Mouse (Mus musculus) hindbrain, embryonic 16.5 days (tissue): ENCODE data around the gene Homer3. TPM values are rescaled to one million over a fixed set of nuclear protein-coding genes. Genes with fewer than 3 reads are reported as not detected.

Source experiments
- ATAC-seq: fragments of 200-750 bp; cut with Nextera tagmentation; 2 replicates; pipeline ENCODE4 v1.8.0; 2017; ENCODE audit warnings: moderate TSS enrichment, moderate library complexity
- H3K27ac ChIP-seq: fragments of 300-500 bp; sonication (generic); 2 replicates; pipeline ENCODE4 v1.5.1; 2014; ENCODE audit warnings: low read depth, mild to moderate bottlenecking, control low read depth, low read length, moderate library complexity
- H3K27me3 ChIP-seq: fragments of 300-500 bp; sonication (generic); replicated peaks from 2 replicates; pipeline ENCODE4 v1.6.1; 2014; ENCODE audit warnings: low read length; ENCODE audit not compliant: control insufficient read depth, insufficient read depth
- H3K36me3 ChIP-seq: fragments of 300-500 bp; sonication (generic); 2 replicates; pipeline ENCODE4 v1.6.1; 2014; ENCODE audit warnings: mild to moderate bottlenecking, low read length, moderate library complexity, mixed read lengths; ENCODE audit not compliant: control insufficient read depth, insufficient read depth
- H3K4me1 ChIP-seq: fragments of 300-500 bp; sonication (generic); 2 replicates; pipeline ENCODE4 v1.6.1; 2014; ENCODE audit warnings: low read depth, low read length; ENCODE audit not compliant: control insufficient read depth, insufficient read depth
- H3K4me2 ChIP-seq: fragments of 300-500 bp; sonication (generic); 2 replicates; pipeline ENCODE4 v1.6.1; 2014; ENCODE audit warnings: mild to moderate bottlenecking, low read length, control low read depth, moderate library complexity
- H3K4me3 ChIP-seq: fragments of 300-500 bp; sonication (generic); 2 replicates; pipeline ENCODE4 v1.5.1; 2014; ENCODE audit warnings: mild to moderate bottlenecking, low read length, control low read depth, moderate library complexity
- H3K9ac ChIP-seq: fragments of 300-500 bp; sonication (generic); 2 replicates; pipeline ENCODE4 v1.6.1; 2014; ENCODE audit warnings: low read depth, mild to moderate bottlenecking, control low read depth, low read length, moderate library complexity
- H3K9me3 ChIP-seq: fragments of 300-500 bp; sonication (generic); 2 replicates; pipeline ENCODE4 v1.6.1; 2014; ENCODE audit warnings: mild to moderate bottlenecking, low read length, moderate library complexity; ENCODE audit not compliant: control insufficient read depth
- WGBS: fragments of 180-500 bp; shearing (Covaris S2); extraction: QIAGEN DNeasy Blood & Tissue Kit; methylation state at CpG from one replicate; pipeline ENCODE4 v1.1.7; 2014; 5-methylcytosine and 5-hydroxymethylcytosine counted together
- polyA plus RNA-seq: library from polyadenylated mRNA; unstranded; fragments of >200 nt; fragmentation: Nextera tagmentation; extraction: Ambion mirVana; gene quantifications from 2 replicates; pipeline ENCODE4 v1.2.1, GENCODE M21; 2015

Gene Homer3
- polyA plus RNA-seq, 1 experiment from 2014 or later: 24.4 TPM

DNA sequence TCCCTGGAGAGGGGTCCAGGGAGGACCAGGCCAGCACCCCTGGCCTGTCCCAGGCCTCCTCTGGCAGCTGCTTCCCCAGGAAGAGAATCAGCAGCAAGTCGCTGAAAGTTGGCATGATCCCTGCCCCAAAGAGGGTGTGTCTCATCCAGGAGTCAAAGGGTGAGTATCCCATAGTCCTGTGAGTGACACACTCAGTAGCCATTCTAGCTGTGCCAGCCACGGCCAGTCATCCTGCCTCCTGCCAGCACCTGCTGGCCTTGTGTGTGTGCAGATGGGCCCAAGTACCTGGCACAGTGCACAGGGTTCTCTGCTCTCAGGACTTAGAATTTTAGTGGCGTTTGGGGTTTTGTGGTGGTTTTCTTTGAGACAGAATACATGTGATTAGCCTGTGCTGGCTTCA lies 25.2 kb upstream of the Homer3 start:
- no peak overlapping the region for H3K9ac ChIP-seq
- no peaks in the 10 kb centered on the region for H3K4me1 ChIP-seq
- no peak overlapping the region for H3K4me2 ChIP-seq
- H3K36me3 ChIP-seq: peaks cover 44% of the 10 kb centered on the region
- no peak overlapping the region for H3K4me3 ChIP-seq
- no peaks in the 10 kb centered on the region for H3K9me3 ChIP-seq
- no peak overlapping the region for H3K27ac ChIP-seq
- ATAC-seq: no peak
- no peaks in the 10 kb centered on the region for H3K27me3 ChIP-seq
- WGBS: 89% methylated on average over 3 of the region's 3 CpGs

DNA sequence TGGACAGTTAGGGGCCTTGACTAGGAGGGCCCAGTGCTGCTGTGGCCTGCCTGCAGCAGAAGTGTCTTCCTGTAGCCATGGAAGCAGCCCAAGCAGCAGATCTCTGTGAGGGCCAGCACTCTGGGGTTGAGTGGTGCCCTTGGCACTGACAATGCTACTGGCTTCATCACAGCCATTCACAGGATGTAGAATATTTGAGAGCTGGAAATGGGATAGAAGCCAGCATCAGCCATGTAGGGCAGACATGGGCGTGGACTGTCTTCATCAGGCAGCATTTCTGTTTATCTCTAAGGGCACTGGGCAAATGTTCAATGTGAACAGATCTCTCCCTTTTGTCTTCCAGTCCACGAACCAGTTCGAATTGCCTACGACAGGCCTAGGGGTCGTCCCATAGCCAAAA lies 24.0 kb upstream of the Homer3 start:
- H3K27me3 ChIP-seq: no peaks in the 10 kb centered on the region
- H3K4me3 ChIP-seq: no peak overlapping the region
- no peak overlapping the region for H3K27ac ChIP-seq
- H3K4me2 ChIP-seq: no peak overlapping the region
- H3K9ac ChIP-seq: no peak overlapping the region
- H3K4me1 ChIP-seq: no peaks in the 10 kb centered on the region
- ATAC-seq: no peak
- no peaks in the 10 kb centered on the region for H3K9me3 ChIP-seq
- 96% methylated on average over 5 of the region's 5 CpGs for WGBS
- H3K36me3 ChIP-seq: peaks cover 43% of the 10 kb centered on the region

GRCm38 (mm10) chr8:70259043-70259442 lies 23.6 kb upstream of the Homer3 start:
- ATAC-seq: no peak
- Histone ChIP-seq H3K9me3 (no peaks in the 10 kb centered on the region), H3K4me1 (no peaks in the 10 kb centered on the region), H3K9ac (no peak overlapping the region), H3K4me3 (no peak overlapping the region), H3K4me2 (no peak overlapping the region), H3K36me3 (peaks cover 43% of the 10 kb centered on the region), H3K27ac (no peak overlapping the region), H3K27me3 (no peaks in the 10 kb centered on the region)
- 92% methylated on average over 2 of the region's 2 CpGs for WGBS

GRCm38 (mm10) chr8:70267674-70268073 lies 15.0 kb upstream of the Homer3 start:
- Histone ChIP-seq H3K4me1 (no peaks in the 10 kb centered on the region), H3K9ac (no peak overlapping the region), H3K27ac (no peak overlapping the region), H3K36me3 (peaks cover 17% of the 10 kb centered on the region), H3K27me3 (no peaks in the 10 kb centered on the region), H3K4me2 (no peak overlapping the region), H3K9me3 (no peaks in the 10 kb centered on the region), H3K4me3 (no peak overlapping the region)
- ATAC-seq: no peak
- WGBS: 86% methylated on average over 3 of the region's 3 CpGs

GRCm38 (mm10) chr8:70268311-70268710 lies 14.3 kb upstream of the Homer3 start:
- Histone ChIP-seq H3K36me3 (peaks cover 11% of the 10 kb centered on the region), H3K4me2 (no peak overlapping the region), H3K4me3 (no peak overlapping the region), H3K9me3 (no peaks in the 10 kb centered on the region), H3K27ac (no peak overlapping the region), H3K9ac (no peak overlapping the region), H3K27me3 (no peaks in the 10 kb centered on the region), H3K4me1 (no peaks in the 10 kb centered on the region)
- ATAC-seq: no peak
- WGBS: 46% methylated on average over 5 of the region's 5 CpGs

- Histone ChIP-seq H3K4me2 (no peak overlapping the region), H3K9ac (no peak overlapping the region), H3K27ac (no peak overlapping the region), H3K4me1 (no peaks in the 10 kb centered on the region), H3K27me3 (no peaks in the 10 kb centered on the region), H3K4me3 (no peak overlapping the region), H3K9me3 (no peaks in the 10 kb centered on the region), H3K36me3 (peaks cover 4% of the 10 kb centered on the region)
- no peak for ATAC-seq
- 67% methylated on average over 11 of the region's 11 CpGs for WGBS
Observed at GRCm38 (mm10) chr8:70268799-70269565, 13.6 kb upstream of the Homer3 start.

- no peaks in the 10 kb centered on the region for H3K36me3 ChIP-seq
- H3K9me3 ChIP-seq: no peaks in the 10 kb centered on the region
- H3K4me3 ChIP-seq: no peak overlapping the region
- no peaks in the 10 kb centered on the region for H3K4me1 ChIP-seq
- H3K9ac ChIP-seq: no peak overlapping the region
- WGBS: 62% methylated on average over 3 of the region's 3 CpGs
- no peaks in the 10 kb centered on the region for H3K27me3 ChIP-seq
- H3K27ac ChIP-seq: no peak overlapping the region
- no peak overlapping the region for H3K4me2 ChIP-seq
- ATAC-seq: no peak
Observed at GRCm38 (mm10) chr8:70272949-70273348, 9.7 kb upstream of the Homer3 start.

GRCm38 (mm10) chr8:70274350-70274749 lies 8.3 kb upstream of the Homer3 start:
- Histone ChIP-seq H3K9ac (no peak overlapping the region), H3K4me3 (no peak overlapping the region), H3K27ac (no peak overlapping the region), H3K27me3 (no peaks in the 10 kb centered on the region), H3K4me2 (no peak overlapping the region), H3K9me3 (no peaks in the 10 kb centered on the region), H3K4me1 (no peaks in the 10 kb centered on the region), H3K36me3 (no peaks in the 10 kb centered on the region)
- ATAC-seq: no peak

GRCm38 (mm10) chr8:70276476-70276875 lies 6.2 kb upstream of the Homer3 start:
- Histone ChIP-seq H3K4me1 (no peaks in the 10 kb centered on the region), H3K27ac (no peak overlapping the region), H3K4me3 (no peak overlapping the region), H3K9ac (no peak overlapping the region), H3K36me3 (no peaks in the 10 kb centered on the region), H3K27me3 (no peaks in the 10 kb centered on the region), H3K9me3 (no peaks in the 10 kb centered on the region), H3K4me2 (no peak overlapping the region)
- no peak for ATAC-seq
- WGBS: 92% methylated on average over 3 of the region's 3 CpGs
